Mouse (Mus musculus): ENCODE measurements around the gene Zfp319.
"Not testable (repeated sequence)": the region's sequence is repeated elsewhere in the genome, so short reads cannot be mapped to it uniquely, and the experiment has no call there.

Gene Zfp319

GRCm38 (mm10) chr8:95331720-95332436, at the start of gene Zfp319, which contains the start of gene Usb1:
Gene Zfp319, minus strand, starts transcription at chr8:95331950.
Gene Usb1, plus strand, starts transcription at chr8:95332284.
- CTCF ChIA-PET, result interaction anchor here (0.6 to 0.7 kb wide), 2 partner anchors 96 to 157 kb away, joined by 3 to 4 read pairs; no protein-coding TSS in a partner anchor

GRCm38 (mm10) chr8:95380953-95381352, 49.2 kb upstream of the Zfp319 start:
- CTCF ChIA-PET, result interaction anchor here (0.7 kb wide), 1 partner anchor 8 kb away, joined by 3 read pairs; no protein-coding TSS in a partner anchor

GRCm38 (mm10) chr8:95378928-95379327, 47.2 kb upstream of the Zfp319 start:
- CTCF ChIA-PET, result not testable (repeated sequence)

- CTCF ChIA-PET, result interaction anchor here (0.5 to 0.6 kb wide), 2 partner anchors 24 to 63 kb away, joined by 3 to 5 read pairs; no protein-coding TSS in a partner anchor
Observed at GRCm38 (mm10) chr8:95377863-95378291, 46.1 kb upstream of the Zfp319 start.

GRCm38 (mm10) chr8:95377101-95377500, 45.4 kb upstream of the Zfp319 start:
- CTCF ChIA-PET, result no interaction called here

- CTCF ChIA-PET, result no interaction called here
Observed at GRCm38 (mm10) chr8:95376309-95376999, 44.7 kb upstream of the Zfp319 start.

GRCm38 (mm10) chr8:95375374-95375930, 43.7 kb upstream of the Zfp319 start:
- CTCF ChIA-PET, result no interaction called here

GRCm38 (mm10) chr8:95374429-95374828, 42.7 kb upstream of the Zfp319 start:
- CTCF ChIA-PET, result no interaction called here

- CTCF ChIA-PET, result no interaction called here
Observed at GRCm38 (mm10) chr8:95373389-95374002, 41.7 kb upstream of the Zfp319 start.

GRCm38 (mm10) chr8:95369581-95370326, 38.0 kb upstream of the Zfp319 start:
- CTCF ChIA-PET, result no interaction called here

GRCm38 (mm10) chr8:95363849-95364248, 32.1 kb upstream of the Zfp319 start:
- CTCF ChIA-PET, result no interaction called here

- CTCF ChIA-PET, result no interaction called here
Observed at GRCm38 (mm10) chr8:95362272-95362671, 30.5 kb upstream of the Zfp319 start.

GRCm38 (mm10) chr8:95361016-95361341, 29.2 kb upstream of the Zfp319 start:
- CTCF ChIA-PET, result no interaction called here

- CTCF ChIA-PET, result no interaction called here
Observed at GRCm38 (mm10) chr8:95360181-95361015, 28.6 kb upstream of the Zfp319 start.

GRCm38 (mm10) chr8:95358550-95359411, 27.0 kb upstream of the Zfp319 start:
- CTCF ChIA-PET, result no interaction called here

- CTCF ChIA-PET, result interaction anchor here (0.7 kb wide), 1 partner anchor 23 kb away, joined by 5 read pairs; no protein-coding TSS in a partner anchor
Observed at GRCm38 (mm10) chr8:95354606-95355005, 22.9 kb upstream of the Zfp319 start.

- CTCF ChIA-PET, result no interaction called here
Observed at GRCm38 (mm10) chr8:95352871-95353866, 21.4 kb upstream of the Zfp319 start.

- CTCF ChIA-PET, result interaction anchor here (0.6 kb wide), 1 partner anchor 137 kb away, joined by 4 read pairs; no protein-coding TSS in a partner anchor
Observed at GRCm38 (mm10) chr8:95352151-95352870, 20.6 kb upstream of the Zfp319 start, which contains the start of gene Mmp15. Gene Mmp15, plus strand, starts transcription at chr8:95352268.

Data from spleen, embryonic (tissue).